Mouse (Mus musculus) CD8-positive naive resting alpha-beta T cell, adult 2 months (primary cell): ENCODE data around the gene Vmn1r6.
"Not testable (repeated sequence)": the region's sequence is repeated elsewhere in the genome, so short reads cannot be mapped to it uniquely, and the experiment has no call there.

ENCODE experiments used
- DNase-seq, 2 experiments: peaks; one replicate each; pipeline ENCODE4 v3.0.0; 2022; ENCODE audit warnings: low read depth in 2 of 2, low spot score in 2 of 2

The Vmn1r6 gene

GRCm38 (mm10) chr6:56996943-56997342 lies at the start of gene Vmn1r6:
Gene Vmn1r6 (plus strand): TSS chr6:56997243.
- DNase-seq: no peak

GRCm38 (mm10) chr6:56956436-56956835 lies 40.6 kb upstream of the Vmn1r6 start:
- DNase-seq: no peak

- DNase-seq: no peak
Measured at GRCm38 (mm10) chr6:56969973-56970372, 27.1 kb upstream of the Vmn1r6 start, which contains the start of gene Vmn1r5. Gene Vmn1r5 (plus strand): TSS chr6:56970273.

GRCm38 (mm10) chr6:57025224-57025623 lies 28.2 kb downstream of the Vmn1r6 start, which contains the start of gene Vmn1r7:
Gene Vmn1r7 (minus strand): TSS chr6:57025324.
- not testable (repeated sequence) for DNase-seq

- DNase-seq: no peak
Measured at GRCm38 (mm10) chr6:57031984-57032383, 34.9 kb downstream of the Vmn1r6 start, which contains the start of gene Vmn1r8. Gene Vmn1r8 (plus strand): TSS chr6:57032284.

GRCm38 (mm10) chr6:57034674-57035073 lies 37.6 kb downstream of the Vmn1r6 start:
- DNase-seq: no peak
